Comparison of ENCODE assay signal across 23 mouse cellular contexts in the genomic region with DNA sequence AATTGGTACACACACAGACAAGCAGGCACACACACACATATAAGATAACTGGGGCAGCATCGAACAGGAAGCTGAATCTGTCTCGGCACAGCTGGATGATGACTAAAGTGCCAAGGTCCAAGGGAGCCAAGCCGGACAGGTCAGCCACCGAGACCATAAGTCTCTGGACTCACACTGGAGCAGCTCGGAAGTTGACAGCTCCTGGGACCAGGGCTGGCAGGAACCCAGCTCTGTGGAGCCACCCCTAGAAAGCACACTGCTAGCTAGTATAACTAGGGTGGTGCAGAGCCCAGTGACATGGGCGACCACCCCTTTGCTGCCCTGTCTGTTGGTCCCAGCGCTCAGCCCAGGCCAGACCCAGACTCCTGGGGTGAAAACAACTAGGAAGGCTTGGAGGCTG. TPM values are rescaled to one million over a fixed set of nuclear protein-coding genes. Genes with fewer than 3 reads are reported as not detected.
A peak's percentile ranks its signal among the peaks of the same experiment; 100 is the strongest.
DNase-seq lines count a peak whose midpoint lies in the region; ATAC-seq and TF ChIP-seq lines count a peak whose summit lies in the region.
"Had no signal": no experiment of that assay in that cellular context is flagged by ENCODE, and none has a peak within 500 bp of the region (broad histone marks: within the 10 kb centered on the region; RNA-seq: fewer than 3 reads in every experiment).

No protein-coding gene starts in this region.

- H3K4me1 ChIP-seq in intestine, embryonic 14.5 days (replicated peaks; ENCODE audit: control insufficient read depth, insufficient read depth, low read length), result no peaks in the 10 kb centered on the region
- H3K4me1 ChIP-seq in intestine, embryonic 15.5 days (replicated peaks), result no peaks in the 10 kb centered on the region
- no peaks in the 10 kb centered on the region for H3K4me1 ChIP-seq in liver, postnatal 0 days (ENCODE audit: insufficient read depth)
- no peaks in the 10 kb centered on the region for H3K4me1 ChIP-seq in liver, embryonic 12.5 days
- H3K4me1 ChIP-seq: embryonic facial prominence, embryonic 15.5 days; forebrain, embryonic 15.5 days; limb, embryonic 13.5 days; liver, embryonic 15.5 days; neural tube, embryonic 13.5 days; stomach, embryonic 15.5 days had no signal

- ATAC-seq in intestine, embryonic 14.5 days (replicated peaks; ENCODE audit: low FRiP score, low TSS enrichment, low read depth), result no peak
- ATAC-seq in intestine, embryonic 15.5 days, result no peak
- ATAC-seq in liver, postnatal 0 days, result no peak; the same call in 1 of the 2 replicates
- no peak for ATAC-seq in liver, embryonic 12.5 days
- ATAC-seq: forebrain, embryonic 15.5 days; hindbrain, embryonic 16.5 days; midbrain, embryonic 16.5 days had no signal

- DNase-seq in adrenal gland, adult (ENCODE audit: inconsistent age in 2 of 2, low spot score in 1 of 2), result peak; percentile 22 to 53
- no peak for DNase-seq in adrenal gland, postnatal 4 days (ENCODE audit: low spot score in 2 of 2)
- DNase-seq in intestine, embryonic 14.5 days (ENCODE audit: low spot score), result peak; percentile 37
- no peak for DNase-seq in liver, postnatal 0 days
- DNase-seq in c-Kit-positive CD71-positive TER-119-positive erythroid progenitor cells, embryonic 14.5 days (ENCODE audit: low spot score), result no peak
- no peak for DNase-seq in spleen, postnatal 14 days (ENCODE audit: low spot score in 2 of 2)
- DNase-seq: kidney, adult 9 months; kidney, postnatal 36 days; lung, postnatal 4 days; thymus, adult 18-20 months; thymus, postnatal 4 days had no signal

- no peaks in the 10 kb centered on the region for H3K27me3 ChIP-seq in intestine, embryonic 14.5 days (replicated peaks; ENCODE audit: control insufficient read depth, insufficient read depth, low read length)
- H3K27me3 ChIP-seq in intestine, embryonic 15.5 days (replicated peaks), result no peaks in the 10 kb centered on the region
- no peaks in the 10 kb centered on the region for H3K27me3 ChIP-seq in liver, postnatal 0 days (ENCODE audit: insufficient read depth, low read length)
- H3K27me3 ChIP-seq in liver, embryonic 12.5 days (replicated peaks), result no peaks in the 10 kb centered on the region
- H3K27me3 ChIP-seq: embryonic facial prominence, embryonic 15.5 days; forebrain, embryonic 15.5 days; limb, embryonic 13.5 days; liver, embryonic 15.5 days; neural tube, embryonic 13.5 days; stomach, embryonic 15.5 days had no signal

- 92% methylated on average over 7 of the region's 7 CpGs for WGBS in intestine, embryonic 14.5 days
- WGBS in intestine, embryonic 15.5 days, result 86% methylated on average over 7 of the region's 7 CpGs
- WGBS in liver, postnatal 0 days (ENCODE audit: insufficient replicate concordance), result 79% methylated on average over 7 of the region's 7 CpGs
- WGBS in liver, embryonic 12.5 days (ENCODE audit: insufficient replicate concordance), result 87% methylated on average over 7 of the region's 7 CpGs

- TF ChIP-seq CTCF in liver, postnatal 0 days (IDR thresholded peaks at IDR 0.05; ENCODE audit: low read depth), result no peak

- H3K4me2 ChIP-seq in intestine, embryonic 14.5 days (ENCODE audit: low read length), result no peak overlapping the region
- H3K4me2 ChIP-seq in intestine, embryonic 15.5 days (replicated peaks), result no peak overlapping the region
- H3K4me2 ChIP-seq in liver, postnatal 0 days (ENCODE audit: low read depth, low read length), result no peak overlapping the region
- H3K4me2 ChIP-seq in liver, embryonic 12.5 days, result no peak overlapping the region
- H3K4me2 ChIP-seq: embryonic facial prominence, embryonic 15.5 days; forebrain, embryonic 15.5 days; heart, embryonic 11.5 days; limb, embryonic 13.5 days; liver, embryonic 15.5 days; neural tube, embryonic 13.5 days; stomach, embryonic 15.5 days had no signal

- H3K9me3 ChIP-seq in intestine, embryonic 14.5 days (ENCODE audit: control insufficient read depth, low read length), result no peaks in the 10 kb centered on the region
- no peaks in the 10 kb centered on the region for H3K9me3 ChIP-seq in intestine, embryonic 15.5 days
- no peaks in the 10 kb centered on the region for H3K9me3 ChIP-seq in liver, postnatal 0 days (ENCODE audit: low read length)
- H3K9me3 ChIP-seq in liver, embryonic 12.5 days (replicated peaks), result no peaks in the 10 kb centered on the region
- H3K9me3 ChIP-seq: embryonic facial prominence, embryonic 15.5 days; forebrain, embryonic 15.5 days; limb, embryonic 13.5 days; liver, embryonic 15.5 days; neural tube, embryonic 13.5 days; stomach, embryonic 15.5 days had no signal

- no peak for TF ChIP-seq EP300 in liver, postnatal 0 days (IDR thresholded peaks at IDR 0.05; ENCODE audit: low read depth)

- no peak overlapping the region for H3K4me3 ChIP-seq in intestine, embryonic 14.5 days (ENCODE audit: low read depth, low read length)
- no peak overlapping the region for H3K4me3 ChIP-seq in intestine, embryonic 15.5 days (replicated peaks)
- H3K4me3 ChIP-seq in liver, postnatal 0 days (ENCODE audit: low read depth, low read length), result no peak overlapping the region
- H3K4me3 ChIP-seq in liver, embryonic 12.5 days, result no peak overlapping the region
- H3K4me3 ChIP-seq: embryonic facial prominence, embryonic 15.5 days; forebrain, embryonic 15.5 days; limb, embryonic 13.5 days; liver, embryonic 15.5 days; myocyte; neural tube, embryonic 13.5 days; stomach, embryonic 15.5 days had no signal

- no peak overlapping the region for H3K9ac ChIP-seq in intestine, embryonic 14.5 days (ENCODE audit: low read length)
- no peak overlapping the region for H3K9ac ChIP-seq in intestine, embryonic 15.5 days
- no peak overlapping the region for H3K9ac ChIP-seq in liver, postnatal 0 days (replicated peaks)
- no peak overlapping the region for H3K9ac ChIP-seq in liver, embryonic 12.5 days
- H3K9ac ChIP-seq: embryonic facial prominence, embryonic 15.5 days; forebrain, embryonic 15.5 days; limb, embryonic 13.5 days; liver, embryonic 15.5 days; neural tube, embryonic 13.5 days; stomach, embryonic 15.5 days had no signal

- no peak overlapping the region for H3K27ac ChIP-seq in intestine, embryonic 14.5 days (ENCODE audit: low read depth)
- H3K27ac ChIP-seq in intestine, embryonic 15.5 days, result no peak overlapping the region
- peak overlapping the region; percentile 48; the same call in 1 of the 2 replicates for H3K27ac ChIP-seq in liver, postnatal 0 days (ENCODE audit: low read depth)
- H3K27ac ChIP-seq in liver, embryonic 12.5 days, result no peak overlapping the region
- H3K27ac ChIP-seq: embryonic facial prominence, embryonic 15.5 days; forebrain, embryonic 15.5 days; limb, embryonic 13.5 days; liver, embryonic 15.5 days; neural tube, embryonic 13.5 days; stomach, embryonic 15.5 days had no signal

- H3K36me3 ChIP-seq in intestine, embryonic 14.5 days (ENCODE audit: control insufficient read depth, insufficient read depth, low read length), result peaks cover 91% of the 10 kb centered on the region
- peaks cover 30% of the 10 kb centered on the region; the same call in 1 of the 2 replicates for H3K36me3 ChIP-seq in intestine, embryonic 15.5 days
- H3K36me3 ChIP-seq in liver, postnatal 0 days (replicated peaks; ENCODE audit: insufficient read depth, low read length), result peaks cover 59% of the 10 kb centered on the region
- H3K36me3 ChIP-seq in liver, embryonic 12.5 days, result peaks cover 75% of the 10 kb centered on the region

RNA-seq across cellular contexts. Expression of a gene that starts 41.3 kb away (rescaled TPM):
- total RNA-seq in adrenal gland, postnatal 4 days (2021), result 100 to 1,000 TPM; 126 to 146 TPM
- polyA plus RNA-seq in intestine, embryonic 14.5 days (2014; fragmentation: Nextera tagmentation; extraction: Ambion mirVana), result 79.9 and 86.0 TPM in 2 replicates
- 49.2 and 49.4 TPM in 2 replicates for polyA plus RNA-seq in intestine, embryonic 15.5 days (2015; fragmentation: Nextera tagmentation; extraction: Ambion mirVana)
- 12.1 and 12.3 TPM in 2 replicates for polyA plus RNA-seq in liver, postnatal 0 days (2015; fragmentation: Nextera tagmentation; extraction: Ambion mirVana)
- 38.5 and 39.3 TPM in 2 replicates for polyA plus RNA-seq in liver, embryonic 12.5 days (2016; fragmentation: Nextera tagmentation; extraction: Ambion mirVana)

RNA-seq across cellular contexts. Expression of a gene that starts 51.5 kb away (rescaled TPM):
- total RNA-seq in adrenal gland, postnatal 4 days (2021), result 10 to 100 TPM; 66.3 to 80.3 TPM
- 83.1 and 90.0 TPM in 2 replicates for polyA plus RNA-seq in intestine, embryonic 14.5 days (2014; fragmentation: Nextera tagmentation; extraction: Ambion mirVana)
- 77.3 and 84.1 TPM in 2 replicates for polyA plus RNA-seq in intestine, embryonic 15.5 days (2015; fragmentation: Nextera tagmentation; extraction: Ambion mirVana)
- polyA plus RNA-seq in liver, postnatal 0 days (2015; fragmentation: Nextera tagmentation; extraction: Ambion mirVana), result 11.3 and 16.5 TPM in 2 replicates
- 27.1 and 31.3 TPM in 2 replicates for polyA plus RNA-seq in liver, embryonic 12.5 days (2016; fragmentation: Nextera tagmentation; extraction: Ambion mirVana)

Comparison
In these comparisons a context has a peak if more than half of its experiments do, and no peak if none do; other contexts are left out.
1. DNase-seq: peak in adrenal gland, adult (2 of 2) and intestine, embryonic 14.5 days (single experiment); none in adrenal gland, postnatal 4 days (0 of 2), liver, postnatal 0 days (single experiment), c-Kit-positive CD71-positive TER-119-positive erythroid progenitor cells, embryonic 14.5 days (single experiment) and spleen, postnatal 14 days (0 of 2).